Mouse (Mus musculus): ENCODE measurements around the gene Bhlha15.

The Bhlha15 gene

DNA sequence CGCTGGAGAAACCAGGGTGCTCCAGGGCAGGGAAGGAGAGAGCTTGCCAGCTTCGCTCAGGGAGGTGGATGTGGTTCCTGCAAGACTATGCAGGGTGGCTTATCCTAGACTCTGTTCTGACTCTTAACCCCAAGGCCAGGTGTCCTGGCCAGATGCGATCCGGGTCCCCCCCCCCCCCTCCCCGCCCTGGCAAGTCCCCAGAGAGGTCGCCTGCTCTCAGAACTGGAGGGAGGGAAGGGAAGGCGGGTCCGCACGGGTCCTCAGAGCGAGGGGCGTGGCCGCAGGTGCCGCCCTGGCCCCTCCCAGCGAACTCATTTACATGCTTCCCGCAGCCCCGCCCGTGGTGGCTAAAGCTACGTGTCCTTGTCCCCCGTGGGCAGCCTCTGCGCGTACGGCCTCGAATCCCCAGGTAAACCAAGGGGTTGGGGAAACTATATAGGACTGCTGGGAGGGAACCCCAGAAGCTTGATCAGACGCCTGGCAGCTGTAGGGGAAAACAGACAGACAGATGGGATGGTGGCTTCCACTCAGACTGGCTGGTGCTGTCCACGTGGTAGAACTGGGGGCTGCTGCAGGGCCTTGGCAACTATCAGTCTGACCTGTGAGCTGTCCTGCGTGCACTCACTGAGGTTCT lies at the start of gene Bhlha15:
Bhlha15 (plus strand) TSS at position 337 of the 634 bp plus-strand sequence.
- DNase-seq (ENCODE audit: low read depth, low spot score): peak; percentile 59

DNA sequence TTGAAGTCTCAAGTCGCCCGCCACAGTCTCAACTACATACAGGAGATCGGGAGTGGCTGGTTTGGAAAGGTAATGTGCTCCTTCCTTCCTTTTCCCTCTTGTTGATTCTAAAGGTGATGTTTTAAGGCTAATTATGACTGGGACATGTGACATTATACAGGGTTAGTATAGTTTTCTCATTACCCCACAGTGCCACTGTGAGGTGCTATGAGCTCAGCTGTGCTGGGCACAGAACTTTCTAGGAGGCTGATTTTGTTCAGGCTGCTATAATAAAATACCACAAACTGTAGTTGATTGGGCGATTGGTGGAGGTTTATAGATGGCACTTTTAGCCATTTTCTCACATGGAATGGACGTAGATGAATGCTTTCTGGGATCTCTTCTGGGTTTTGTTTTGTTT lies 46.6 kb upstream of the Bhlha15 start:
- DNase-seq (ENCODE audit: low read depth, low spot score): no peak

- no peak for DNase-seq (ENCODE audit: low read depth, low spot score)
These were observed 43.2 kb upstream of the Bhlha15 start for GRCm38 (mm10) chr5:144146898-144147297.

DNA sequence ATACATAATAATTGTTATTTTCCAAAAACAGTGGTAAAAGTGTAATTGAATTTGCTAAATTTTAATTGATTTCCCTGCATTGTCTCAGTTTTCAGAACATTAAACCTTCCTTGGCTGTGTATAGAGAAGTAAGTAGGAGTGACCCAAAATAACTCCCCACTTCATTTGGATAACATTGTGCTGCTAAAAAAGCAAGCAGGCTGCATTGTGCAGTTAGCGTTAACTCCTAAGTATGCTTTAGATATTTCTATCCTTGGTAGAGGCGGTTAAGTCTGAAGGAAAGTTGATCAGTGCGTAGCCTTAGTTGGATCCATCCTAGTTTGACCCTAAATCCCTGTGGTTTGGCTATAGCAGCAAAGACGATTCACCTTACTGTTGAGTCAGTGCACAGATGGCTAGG lies 40.6 kb upstream of the Bhlha15 start:
- no peak for DNase-seq (ENCODE audit: low read depth, low spot score)

- DNase-seq (ENCODE audit: low read depth, low spot score): no peak
These were observed 38.8 kb upstream of the Bhlha15 start for GRCm38 (mm10) chr5:144151270-144151669.

- DNase-seq (ENCODE audit: low read depth, low spot score): peak; percentile 78
These were observed 35.6 kb upstream of the Bhlha15 start for GRCm38 (mm10) chr5:144154528-144154927.

- no peak for DNase-seq (ENCODE audit: low read depth, low spot score)
These were observed 31.5 kb upstream of the Bhlha15 start for GRCm38 (mm10) chr5:144158604-144159003.

DNA sequence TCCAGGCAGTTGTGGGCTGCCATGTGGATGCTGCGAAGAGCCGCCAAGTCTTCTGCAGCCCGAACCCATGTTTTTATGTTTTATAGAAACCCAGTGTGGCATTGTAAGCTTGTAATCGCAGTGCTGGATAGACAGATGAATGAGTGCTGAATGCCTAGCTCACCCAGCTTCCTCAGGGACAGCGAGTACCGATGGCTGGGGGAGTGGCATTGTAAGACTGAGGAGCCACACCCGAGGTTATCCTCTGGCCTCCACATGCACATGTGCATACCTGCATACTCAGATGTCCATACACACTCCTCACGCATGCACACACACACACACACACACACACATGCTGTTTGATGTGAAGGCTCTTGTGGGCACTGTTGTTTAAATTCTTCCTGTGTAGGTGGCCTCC lies 30.9 kb upstream of the Bhlha15 start:
- no peak for DNase-seq (ENCODE audit: low read depth, low spot score)

DNA sequence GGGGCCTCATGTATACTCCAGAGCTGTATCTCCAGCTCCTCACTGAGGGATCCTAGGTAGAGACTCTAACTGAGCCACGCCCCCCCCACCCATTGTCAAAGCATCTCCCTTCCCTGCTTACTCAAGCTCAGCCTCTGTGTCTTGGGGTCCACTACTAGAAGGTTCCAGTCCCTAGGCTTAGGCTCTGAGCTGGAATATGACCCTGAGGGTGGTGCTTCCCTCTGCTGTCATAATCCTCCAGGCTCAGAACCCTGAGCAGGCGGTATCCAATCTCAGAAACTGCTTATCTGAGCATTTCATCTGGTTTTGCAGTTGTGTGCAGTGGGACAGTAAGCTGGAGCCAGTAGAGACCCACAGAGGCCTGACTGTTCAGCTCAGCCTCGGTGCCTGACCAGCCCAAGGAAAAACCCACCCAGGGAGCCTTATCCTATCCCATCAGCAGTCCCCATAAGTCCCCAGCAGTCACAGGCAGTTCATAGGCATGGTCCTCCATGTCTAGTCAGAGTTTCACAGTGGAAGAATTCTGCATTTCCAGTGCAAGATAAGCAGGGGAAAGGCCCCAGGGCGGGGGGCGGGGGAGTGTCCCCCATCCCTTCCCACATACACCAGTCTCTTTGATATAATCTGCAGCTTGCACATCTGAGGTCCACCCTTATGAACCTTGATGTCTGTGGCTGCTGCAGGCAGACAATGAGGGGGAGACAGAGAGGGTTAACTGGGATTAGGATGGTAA lies 27.8 kb upstream of the Bhlha15 start:
- no peak for DNase-seq (ENCODE audit: low read depth, low spot score)

- DNase-seq (ENCODE audit: low read depth, low spot score): peak; percentile 12
These were observed 27.1 kb upstream of the Bhlha15 start for GRCm38 (mm10) chr5:144162813-144163517.

GRCm38 (mm10) chr5:144165756-144166155 lies 24.3 kb upstream of the Bhlha15 start:
- peak; percentile 45 for DNase-seq (ENCODE audit: low read depth, low spot score)

- no peak for DNase-seq (ENCODE audit: low read depth, low spot score)
These were observed 20.7 kb upstream of the Bhlha15 start for GRCm38 (mm10) chr5:144169275-144169975.

DNA sequence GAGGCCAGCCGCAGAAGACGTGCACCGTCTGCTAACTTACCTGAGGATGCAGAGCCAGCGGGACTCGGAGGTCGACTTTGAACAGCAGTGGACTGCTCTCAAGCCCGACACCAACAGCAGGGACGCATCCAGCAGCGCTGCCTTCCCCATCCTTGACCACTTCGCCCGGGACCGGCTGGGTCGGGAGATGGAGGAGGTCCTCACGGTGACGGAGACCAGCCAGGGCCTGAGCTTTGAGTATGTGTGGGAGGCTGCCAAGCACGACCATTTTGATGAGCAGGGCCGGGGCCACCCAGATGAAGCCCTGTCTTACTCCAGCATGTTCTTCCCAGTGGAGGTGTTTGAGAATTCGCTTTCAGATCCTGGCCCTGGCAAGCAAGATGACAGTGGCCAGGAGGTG lies 16.4 kb upstream of the Bhlha15 start:
- no peak for DNase-seq (ENCODE audit: low read depth, low spot score)

- no peak for DNase-seq (ENCODE audit: low read depth, low spot score)
These were observed 11.9 kb upstream of the Bhlha15 start for GRCm38 (mm10) chr5:144178216-144178615.

DNA sequence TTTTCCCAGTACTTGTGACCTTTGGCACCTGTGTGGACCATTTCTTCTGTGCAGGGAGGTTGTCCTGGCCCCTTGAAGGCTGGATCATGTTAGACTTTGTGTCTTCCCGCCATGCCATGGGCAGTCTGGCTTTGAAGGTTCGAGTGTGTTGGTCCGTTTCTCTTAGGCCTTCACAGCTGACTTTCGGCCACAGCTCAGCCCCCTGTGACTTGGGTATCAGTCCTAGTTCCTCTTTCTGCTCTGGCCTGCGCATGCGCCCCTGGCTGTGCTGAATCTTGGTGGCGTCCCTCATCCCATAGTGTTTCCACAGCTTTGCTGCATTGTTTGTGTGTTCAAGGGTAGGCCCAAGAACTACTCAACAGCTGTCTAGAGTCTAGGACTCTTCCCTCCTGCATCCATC lies 8.8 kb upstream of the Bhlha15 start:
- no peak for DNase-seq (ENCODE audit: low read depth, low spot score)

- DNase-seq (ENCODE audit: low read depth, low spot score): no peak
These were observed 7.4 kb upstream of the Bhlha15 start for GRCm38 (mm10) chr5:144182542-144183247.

DNA sequence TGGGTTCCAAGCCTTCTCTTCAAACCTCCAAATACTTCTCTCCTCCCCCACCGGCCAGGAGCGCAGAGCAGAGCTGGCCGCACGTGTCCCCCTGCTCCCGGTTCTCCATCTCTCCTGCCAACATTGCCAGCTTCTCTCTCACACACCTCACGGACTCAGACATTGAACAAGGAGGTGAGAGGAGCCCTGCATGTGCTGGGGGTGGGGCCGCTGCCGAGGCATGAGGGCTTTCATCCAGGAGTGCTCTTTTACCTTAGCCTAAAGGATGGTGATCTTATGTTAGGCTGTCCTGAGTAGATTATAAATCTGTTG lies 6.9 kb upstream of the Bhlha15 start:
- DNase-seq (ENCODE audit: low read depth, low spot score): no peak

DNA sequence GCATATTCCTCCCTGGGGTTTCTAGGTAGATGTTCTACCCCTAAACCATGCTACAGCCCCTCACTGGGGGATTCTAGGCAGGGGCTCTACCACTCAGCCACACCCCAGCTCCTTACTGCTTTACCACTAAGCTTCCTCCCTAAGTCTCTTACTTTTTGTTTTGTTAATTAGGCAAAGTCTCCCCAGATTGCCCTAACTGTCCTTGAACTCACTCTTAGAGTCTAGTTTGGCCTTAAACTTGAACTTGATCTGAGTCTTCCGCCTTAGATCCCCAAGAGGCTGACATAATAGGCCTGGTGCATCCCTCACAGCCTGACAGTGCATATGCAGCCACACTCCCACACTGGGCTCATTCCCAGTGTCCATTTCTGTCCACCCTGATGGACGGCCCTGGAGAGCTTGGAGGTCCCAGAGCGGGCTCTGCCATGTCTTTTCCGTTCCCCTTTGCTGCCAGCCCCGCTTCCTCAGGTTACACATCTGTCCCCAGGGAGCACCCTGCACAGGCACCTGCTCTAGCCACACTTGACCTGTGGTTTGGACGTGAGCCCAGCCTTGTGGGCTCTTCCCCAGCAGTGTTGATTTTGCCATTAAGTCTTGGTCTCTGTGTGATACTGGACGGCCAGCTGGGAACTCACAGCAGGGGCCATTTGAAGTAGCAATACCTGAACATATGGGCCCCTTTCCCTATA lies 6.3 kb upstream of the Bhlha15 start:
- DNase-seq (ENCODE audit: low read depth, low spot score): no peak

- DNase-seq (ENCODE audit: low read depth, low spot score): no peak
These were observed 5.6 kb upstream of the Bhlha15 start for GRCm38 (mm10) chr5:144184350-144185045.

GRCm38 (mm10) chr5:144188422-144188821 lies 1.7 kb upstream of the Bhlha15 start:
- no peak for DNase-seq (ENCODE audit: low read depth, low spot score)
